Mouse (Mus musculus) T-cell, adult 2 months (primary cell): ENCODE results near the gene Rab11fip3.
"Not testable (repeated sequence)": the region's sequence is repeated elsewhere in the genome, so short reads cannot be mapped to it uniquely, and the experiment has no call there.

Source experiments
- DNase-seq: peaks from one replicate; pipeline ENCODE4 v3.0.0; 2022; ENCODE audit warnings: low spot score

The Rab11fip3 gene

GRCm38 (mm10) chr17:26068831-26069739 is at the start of gene Rab11fip3:
Rab11fip3 (minus strand) TSS chr17:26069555.
- peak; percentile 78 for DNase-seq

GRCm38 (mm10) chr17:26116503-26117258 is 47.3 kb upstream of the Rab11fip3 start:
- no peak for DNase-seq

DNA sequence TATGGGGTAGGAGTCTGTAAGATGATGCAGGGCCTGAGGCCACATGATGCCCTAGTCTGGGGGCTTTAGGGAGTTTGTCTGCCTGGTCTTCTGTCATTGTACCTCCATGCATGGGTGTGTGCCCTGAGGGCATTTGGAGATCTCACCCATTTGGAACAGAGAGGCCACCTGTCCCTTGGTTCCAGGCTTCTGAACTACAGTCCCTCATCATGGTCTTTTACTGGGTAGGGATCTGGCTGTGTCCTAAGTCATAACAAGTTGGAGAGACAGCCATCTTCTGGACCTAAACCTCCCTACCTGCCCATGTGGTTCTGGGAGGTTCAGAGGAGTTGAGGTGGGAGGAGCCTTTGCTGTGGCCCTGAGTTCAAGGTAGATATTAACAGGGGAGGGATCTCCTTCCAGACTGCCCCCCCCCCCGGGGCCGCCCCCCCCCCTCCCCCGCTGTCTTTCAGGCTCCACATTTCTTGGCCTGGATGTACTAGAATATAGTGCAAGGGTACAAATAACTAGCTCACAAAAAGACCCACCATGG is 46.7 kb upstream of the Rab11fip3 start:
- DNase-seq = no peak

DNA sequence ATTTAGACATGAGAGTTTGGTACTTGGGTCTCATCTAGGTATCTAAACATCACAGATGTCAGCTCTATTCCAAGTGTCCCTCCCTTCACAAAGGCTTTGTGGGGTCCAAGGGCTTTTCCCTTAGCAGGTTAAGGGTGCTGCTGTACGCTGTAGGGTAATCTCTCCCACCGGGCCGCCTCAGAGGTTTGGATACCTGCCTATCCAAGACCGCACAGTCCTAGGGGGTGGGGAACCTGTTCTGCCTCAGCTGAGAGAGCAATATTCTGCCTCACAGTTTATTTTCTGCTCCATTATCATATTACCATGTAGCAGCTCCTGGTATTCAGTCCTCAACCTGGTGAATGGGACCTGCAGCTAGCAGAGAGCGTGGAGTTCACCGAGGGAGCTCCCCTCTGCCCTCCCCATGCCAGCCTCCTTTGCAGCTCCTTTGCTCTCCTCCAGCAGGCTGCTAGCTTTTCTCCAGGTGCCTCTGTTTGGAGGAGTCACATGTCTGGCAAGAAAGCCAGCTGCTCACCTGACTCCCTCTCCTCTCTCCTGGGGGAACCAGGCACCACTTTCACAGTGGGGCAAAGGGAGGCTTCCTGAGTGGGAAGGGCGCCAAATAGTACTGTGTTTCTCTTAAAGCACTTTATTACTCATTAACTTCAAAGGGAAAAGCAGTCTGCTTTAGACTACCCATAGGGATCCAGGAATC is 46.0 kb upstream of the Rab11fip3 start:
- DNase-seq = no peak

- not testable (repeated sequence) for DNase-seq
Observed at GRCm38 (mm10) chr17:26114461-26114860, 45.1 kb upstream of the Rab11fip3 start.

DNA sequence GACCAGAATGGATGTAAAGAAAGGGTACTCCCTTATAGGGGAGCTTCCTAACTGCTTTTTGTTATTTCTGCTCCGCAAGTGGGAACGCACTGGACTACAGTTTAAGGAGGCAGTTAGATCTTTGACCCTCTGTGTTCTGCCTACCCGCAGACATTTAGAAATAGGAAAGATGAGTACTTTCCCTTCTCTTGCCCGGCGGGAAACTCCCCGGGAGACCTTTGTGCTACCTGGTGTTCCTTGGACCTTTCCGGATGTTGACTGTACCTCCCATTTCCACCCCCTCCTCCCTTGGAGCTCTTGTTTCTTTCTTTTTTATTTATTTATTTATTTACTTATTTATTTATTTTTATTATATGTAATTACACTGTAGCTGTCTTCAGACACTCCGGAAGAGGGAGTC is 44.7 kb upstream of the Rab11fip3 start:
- DNase-seq = no peak

DNA sequence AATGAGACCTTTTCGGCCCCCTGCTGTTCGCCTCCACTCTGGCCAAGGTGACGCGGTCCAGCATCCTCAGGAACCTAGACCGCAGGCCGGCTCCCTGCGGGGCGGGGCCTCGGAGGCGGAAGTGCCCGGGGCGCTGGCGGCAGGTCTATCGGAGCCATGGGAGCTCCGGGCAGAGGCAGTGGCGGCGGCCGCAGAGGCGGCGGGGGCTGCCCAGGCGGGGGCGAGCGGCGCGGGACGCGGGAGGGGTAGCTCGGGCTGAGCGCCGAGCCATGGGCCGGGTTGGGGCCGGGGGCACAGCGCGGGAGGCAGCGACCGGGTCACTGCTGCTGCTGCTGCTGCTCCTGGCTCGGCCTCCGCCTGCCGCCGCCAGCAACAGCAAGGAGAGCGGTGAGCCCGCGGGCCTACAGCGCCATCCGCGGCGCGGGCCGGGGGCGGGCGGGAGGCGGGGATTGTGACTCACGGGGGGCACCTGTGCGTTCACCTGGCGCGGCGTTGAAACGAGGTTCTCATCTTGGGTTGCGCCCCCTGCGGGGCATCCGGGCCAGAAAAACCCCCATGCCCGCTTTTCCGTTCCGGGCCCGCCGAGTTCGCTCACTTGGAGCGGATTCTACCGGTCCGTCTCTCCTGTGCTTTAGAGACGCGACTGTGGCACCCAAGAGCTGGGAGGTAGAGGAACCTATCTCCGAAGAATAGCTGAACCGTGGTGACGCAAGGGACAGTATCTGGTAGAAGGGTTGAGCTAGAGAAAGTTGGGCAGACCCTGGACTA is 44.0 kb upstream of the Rab11fip3 start, which contains the start of gene Tmem8:
Gene Tmem8, plus strand, starts transcription at position 119 of the 768 bp plus-strand sequence.
- peak; percentile 79 for DNase-seq

DNA sequence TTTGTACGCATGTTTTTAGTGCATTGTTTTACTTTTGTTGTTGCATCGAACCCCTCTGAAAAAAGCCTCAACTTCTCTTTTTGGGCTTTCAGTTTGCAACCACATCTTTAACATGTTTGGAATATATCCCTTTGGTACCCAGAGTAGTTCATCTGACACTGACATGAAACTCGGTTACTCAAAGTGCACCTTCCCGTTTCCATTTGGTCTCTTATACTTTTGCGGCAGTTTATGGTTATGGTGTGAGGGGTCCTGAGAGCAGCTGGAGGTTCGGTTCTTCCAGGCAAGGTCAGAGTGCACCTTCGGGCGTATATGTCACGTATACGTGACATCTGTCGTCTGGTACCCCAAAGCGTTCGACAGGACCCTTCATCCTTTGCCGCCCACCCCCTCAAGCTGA is 43.4 kb upstream of the Rab11fip3 start:
- DNase-seq = no peak

- no peak for DNase-seq
Observed at GRCm38 (mm10) chr17:26111722-26112121, 42.4 kb upstream of the Rab11fip3 start.

DNA sequence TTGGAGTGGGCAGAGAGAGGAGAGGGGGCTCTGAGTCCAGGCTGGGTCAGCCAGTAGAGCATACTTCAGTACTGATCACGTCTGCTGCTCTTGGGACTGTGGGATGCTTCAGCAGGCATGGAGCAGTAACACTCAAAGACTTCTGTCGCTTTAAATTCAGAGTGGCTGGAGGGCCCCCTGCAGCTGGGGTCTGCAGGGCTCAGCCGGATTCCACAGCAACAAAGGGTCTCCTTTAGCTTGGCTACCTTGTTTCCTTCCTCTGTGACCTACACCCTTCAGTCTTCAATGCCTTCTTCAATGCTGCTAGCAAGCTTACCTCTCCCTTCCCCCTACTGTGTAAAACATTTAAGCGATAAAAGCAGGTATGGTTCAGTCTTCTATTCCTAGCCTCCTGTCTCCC is 41.7 kb upstream of the Rab11fip3 start:
- DNase-seq = no peak

DNA sequence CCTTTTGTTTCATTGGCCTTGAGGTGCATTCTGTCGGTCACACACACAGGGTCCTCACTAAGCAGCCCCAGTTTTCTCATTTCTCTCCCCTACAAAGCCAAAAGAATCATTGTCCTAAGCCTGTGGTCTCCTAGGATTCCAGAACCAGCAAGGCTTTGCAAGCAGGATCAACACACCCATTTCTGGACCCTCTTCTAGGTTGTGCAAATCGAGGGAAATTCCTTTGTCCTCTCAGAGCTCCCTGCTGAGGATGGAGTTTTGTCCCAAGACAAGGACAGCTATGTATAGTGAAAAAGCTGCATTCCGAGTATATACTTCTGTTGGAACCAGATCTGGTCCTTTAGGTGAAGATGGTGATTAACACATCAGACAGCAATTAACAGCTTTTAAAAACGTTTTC is 40.8 kb upstream of the Rab11fip3 start:
- no peak for DNase-seq

- DNase-seq = no peak
Observed at GRCm38 (mm10) chr17:26105619-26106018, 36.3 kb upstream of the Rab11fip3 start.

DNA sequence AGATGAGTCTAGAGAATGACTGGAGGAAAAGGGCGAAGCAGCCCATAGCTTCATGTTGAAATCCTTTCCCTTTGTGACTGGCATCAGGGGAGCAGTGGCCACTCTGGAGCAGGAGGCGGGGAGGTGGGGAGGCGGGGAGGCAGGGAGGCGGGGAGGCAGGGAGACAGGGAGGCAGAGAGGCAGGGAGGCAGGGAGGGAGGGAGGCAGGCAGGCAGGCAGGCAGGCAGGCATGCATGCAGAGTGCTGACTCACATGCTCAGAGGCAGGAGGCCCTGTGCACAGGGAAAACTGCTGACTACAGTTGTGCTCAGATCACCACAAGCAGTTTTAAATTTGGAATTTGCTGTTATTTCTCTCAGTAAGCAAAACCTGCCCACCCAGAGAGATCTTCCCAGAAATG is 32.1 kb upstream of the Rab11fip3 start:
- no peak for DNase-seq

DNA sequence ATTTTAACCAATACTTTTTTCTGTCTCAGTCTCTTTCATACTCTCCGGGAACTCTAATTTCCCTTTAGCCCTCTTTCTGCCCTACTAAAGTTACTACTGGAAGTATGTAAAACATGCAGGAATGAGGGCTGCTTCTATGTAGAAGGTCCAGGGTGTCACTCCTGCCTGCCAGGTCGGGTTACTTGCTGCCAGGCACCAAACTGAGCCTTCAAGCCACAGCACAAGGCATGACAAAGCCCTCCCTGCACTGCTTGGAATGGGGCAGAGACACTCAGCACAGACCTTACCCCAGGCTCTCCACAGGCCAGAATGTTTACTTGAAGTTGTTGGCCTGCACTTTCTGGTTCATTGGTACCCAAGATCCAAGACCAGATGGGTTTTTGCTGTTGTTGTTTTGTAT is 30.8 kb upstream of the Rab11fip3 start:
- no peak for DNase-seq

GRCm38 (mm10) chr17:26099316-26099715 is 30.0 kb upstream of the Rab11fip3 start:
- peak; percentile 46 for DNase-seq

DNA sequence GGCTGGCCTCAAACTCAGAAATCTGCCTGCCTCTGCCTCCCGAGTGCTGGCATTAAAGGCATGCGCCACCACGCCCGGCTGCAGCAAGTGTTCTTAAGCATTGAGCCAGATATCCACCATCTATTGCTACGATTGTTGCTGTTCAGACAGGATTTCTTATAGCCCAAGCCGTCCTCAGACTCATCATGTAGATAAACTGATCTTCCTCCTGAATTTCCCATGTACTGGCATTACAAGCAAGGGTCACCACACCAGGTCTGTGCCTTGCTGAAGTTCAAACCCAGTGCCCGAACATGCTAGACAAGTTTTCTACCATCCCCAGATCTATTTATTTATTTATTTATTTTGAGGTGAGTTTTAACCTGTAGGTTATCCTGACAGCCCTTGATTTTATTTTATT is 29.1 kb upstream of the Rab11fip3 start:
- no peak for DNase-seq

- DNase-seq = peak; percentile 52
Observed at GRCm38 (mm10) chr17:26095121-26095740, 25.9 kb upstream of the Rab11fip3 start, which contains the start of gene Nme4. Nme4 (minus strand) TSS chr17:26095602.

DNA sequence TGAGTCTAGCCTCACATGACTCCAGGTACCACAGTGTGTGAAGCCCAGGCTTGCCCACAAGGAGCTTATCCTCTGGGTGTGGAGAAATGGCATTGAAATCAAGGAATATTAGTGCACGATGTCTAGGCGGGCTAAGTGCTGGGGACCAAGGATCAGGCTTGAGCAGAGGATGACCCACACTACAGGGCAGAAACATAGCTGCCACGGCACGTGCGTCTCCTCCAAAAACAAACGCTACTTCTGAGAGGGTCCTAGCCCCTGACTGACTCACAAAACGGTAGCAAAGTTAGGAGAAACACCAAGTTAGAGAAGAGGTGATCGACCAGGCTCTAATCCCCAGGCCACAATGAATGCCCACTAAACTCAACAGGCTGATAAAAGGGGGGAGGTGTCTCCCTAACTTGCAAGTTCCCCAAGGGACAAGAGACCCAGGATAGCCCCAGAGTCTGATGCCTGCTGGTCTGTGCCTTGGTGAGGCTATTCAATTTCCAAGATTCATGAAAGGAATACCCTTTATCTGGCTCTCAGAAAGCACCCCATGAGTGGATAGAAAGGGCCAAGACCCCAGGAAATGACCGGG is 25.3 kb upstream of the Rab11fip3 start:
- DNase-seq = no peak

GRCm38 (mm10) chr17:26089905-26090632 is 20.7 kb upstream of the Rab11fip3 start, which contains the start of gene Decr2:
Decr2 (minus strand) TSS chr17:26090337.
- peak; percentile 78 for DNase-seq
